Mouse (Mus musculus) adipose tissue, adult 10 weeks (tissue): Measurements from ENCODE around the gene Clec2h. TPM values are rescaled to one million over a fixed set of nuclear protein-coding genes. Genes with fewer than 3 reads are reported as not detected.

ENCODE experiments used
- polyA plus RNA-seq: library from polyadenylated mRNA; stranded (reverse); fragments of 350-450 nt; fragmentation: Illumina TruSeq; extraction: RNeasy Lipid Tissue Mini Kit (QIAGEN cat#74804); gene quantifications from one replicate; pipeline ENCODE4 v1.2.3, GENCODE M21; 2014; ENCODE audit warnings: low read depth, low replicate concordance

Clec2h gene
- polyA plus RNA-seq: 0.50 TPM

DNA sequence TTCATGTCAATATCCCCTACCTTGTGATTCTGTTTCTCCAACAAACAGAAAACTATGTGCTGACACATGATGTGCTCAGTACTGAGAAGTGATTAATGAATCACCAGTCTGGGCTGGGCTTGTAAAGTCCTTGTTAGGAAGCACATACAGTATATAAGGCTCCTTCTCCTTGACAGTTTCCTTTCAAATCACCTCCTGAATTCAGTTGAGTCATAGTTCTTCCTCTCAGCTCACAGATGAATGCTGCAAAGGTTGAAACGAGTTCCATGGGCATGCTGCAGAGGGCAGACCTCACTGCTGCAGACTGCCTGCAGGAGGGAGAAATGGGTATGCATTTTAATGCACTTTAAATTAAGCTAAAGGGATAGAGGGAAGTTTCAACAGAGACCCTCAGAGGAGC, at the start of gene Clec2h:
Gene Clec2h (plus strand): TSS at position 180 of the 400 bp plus-strand sequence.

DNA sequence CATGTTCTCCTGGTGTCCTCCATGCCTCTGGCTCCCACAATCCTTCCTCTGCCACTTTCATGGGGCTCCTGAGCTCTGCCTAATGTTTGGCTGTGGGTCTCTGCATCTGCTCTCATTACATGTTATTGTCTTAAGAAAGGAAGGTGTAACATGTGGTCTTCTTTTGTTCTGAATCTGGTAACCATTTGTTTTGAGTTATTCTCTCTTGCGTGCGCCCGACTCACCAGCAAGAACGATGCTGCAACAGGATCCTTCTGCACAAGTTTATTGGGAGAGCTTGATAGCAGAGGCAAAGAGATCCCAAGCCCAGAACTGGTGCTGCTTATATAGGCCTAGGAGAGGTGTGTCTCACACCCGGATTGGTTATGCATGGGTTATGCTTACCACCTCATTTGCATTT, 38.8 kb upstream of the Clec2h start, which contains the start of gene Klrb1a:
Gene Klrb1a (minus strand): TSS at position 101 of the 400 bp plus-strand sequence.

DNA sequence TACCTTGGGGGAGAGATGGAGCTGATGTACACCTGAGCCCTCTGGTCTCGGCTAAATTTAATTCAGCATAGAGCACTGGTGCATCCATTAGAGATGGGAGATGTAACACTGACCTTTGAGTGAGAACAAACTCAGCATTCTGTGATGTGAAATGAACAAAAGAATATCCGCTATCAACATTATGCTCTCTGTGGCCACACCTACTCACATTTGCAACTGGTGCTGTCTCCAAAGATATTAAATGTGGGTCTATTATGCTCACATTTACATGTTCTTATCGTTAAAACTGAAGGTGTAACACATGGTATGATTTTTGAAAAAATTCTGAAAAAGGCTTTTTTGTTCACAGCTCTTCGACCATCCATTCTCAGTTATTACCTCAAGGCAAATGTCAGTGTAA, 60.8 kb downstream of the Clec2h start, which contains the start of gene Klrb1:
Gene Klrb1 (minus strand): TSS at position 101 of the 400 bp plus-strand sequence.

Other genes starting within 250 kb of the Clec2h start
- gene Itfg2, start 237.5 kb upstream of the Clec2h start, polyA plus RNA-seq: 11.6 TPM
- gene Fkbp4, start 223.7 kb upstream of the Clec2h start, polyA plus RNA-seq: 245 TPM
- 4.3 TPM for gene Pzp, start 135.7 kb upstream of the Clec2h start, polyA plus RNA-seq
- 20.8 TPM for gene A2ml1, start 80.8 kb upstream of the Clec2h start, polyA plus RNA-seq
- 40.5 TPM for gene Klrb1a, start 38.9 kb upstream of the Clec2h start, polyA plus RNA-seq
- 0.52 TPM for gene Klrb1, start 60.7 kb downstream of the Clec2h start, polyA plus RNA-seq
- gene Klrb1c, start 126.8 kb downstream of the Clec2h start, polyA plus RNA-seq: 136 TPM
- 0.88 TPM for gene Gm44511, start 163.9 kb downstream of the Clec2h start, polyA plus RNA-seq
- gene Klrb1b, start 163.9 kb downstream of the Clec2h start, polyA plus RNA-seq: 0.91 TPM
- 2.3 TPM for gene Clec2i, start 225.2 kb downstream of the Clec2h start, polyA plus RNA-seq
- gene BC035044, start 228.7 kb downstream of the Clec2h start, polyA plus RNA-seq: 2.3 TPM